Mouse (Mus musculus) c-Kit-negative CD71-positive TER-119-positive erythroid progenitor cells, embryonic 14.5 days (primary cell): ENCODE results near the gene Nob1.

ENCODE experiments used
- DNase-seq: peaks from one replicate; pipeline ENCODE4 v3.0.0-alpha.2; 2013; ENCODE audit warnings: low read depth, low spot score

The Nob1 gene

DNA sequence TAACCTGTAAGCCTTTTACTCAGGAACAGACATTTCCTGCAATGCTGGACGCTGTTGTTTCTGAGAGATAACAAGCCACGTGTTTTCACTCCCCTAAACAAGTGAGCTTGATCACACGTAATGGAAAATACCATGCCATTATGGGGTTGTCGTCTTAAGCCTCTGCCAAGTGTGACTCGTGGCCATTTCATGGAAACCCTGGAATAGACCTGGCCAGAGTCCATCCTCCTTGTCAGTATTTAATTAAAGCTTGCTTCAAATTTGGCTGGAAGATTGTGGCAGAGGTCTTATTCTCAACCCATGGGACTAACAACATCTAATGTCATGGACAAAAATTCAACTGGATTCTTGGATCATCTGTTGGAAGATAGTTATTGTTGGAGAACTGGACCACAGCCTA, 38.7 kb downstream of the Nob1 start:
- no peak for DNase-seq

DNA sequence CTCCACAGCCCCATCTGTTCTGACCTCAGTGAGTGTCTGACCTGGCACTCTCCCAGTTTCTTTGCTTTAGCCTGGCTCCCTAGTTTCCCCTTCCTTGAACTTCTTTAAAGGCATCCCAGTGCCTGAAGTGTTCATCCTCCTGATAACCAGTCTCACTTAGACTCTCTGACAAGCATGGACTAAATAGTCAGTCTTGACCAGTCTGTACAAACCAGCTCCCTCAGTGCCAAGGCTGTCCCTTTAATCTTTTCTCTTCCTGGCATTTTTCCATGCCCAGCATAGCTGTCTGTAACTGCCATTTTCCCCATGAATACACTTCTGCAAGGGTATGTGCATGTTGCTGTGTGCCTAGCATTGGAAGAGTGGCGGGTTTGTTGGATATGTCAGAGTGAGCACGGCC, 39.8 kb downstream of the Nob1 start:
- DNase-seq = no peak

DNA sequence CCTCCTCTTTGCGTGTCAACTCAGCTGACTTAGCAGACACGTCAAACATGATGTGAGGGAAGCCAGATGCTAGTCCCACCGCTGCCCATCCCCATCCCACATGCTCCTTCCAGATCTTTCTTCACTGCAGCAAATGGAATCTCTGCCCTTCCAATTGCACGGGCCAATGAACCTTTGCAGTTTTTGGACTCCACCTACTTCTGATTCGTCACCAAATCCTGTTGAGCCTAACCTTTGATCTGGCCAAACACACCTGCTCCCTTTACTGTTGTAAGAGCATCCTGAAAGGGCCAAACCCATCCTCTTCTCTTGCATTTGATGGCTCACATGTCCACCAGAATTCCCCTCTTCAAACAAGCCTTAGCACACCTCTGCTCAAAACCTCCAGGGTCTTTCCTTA, 40.2 kb downstream of the Nob1 start:
- DNase-seq = no peak

DNA sequence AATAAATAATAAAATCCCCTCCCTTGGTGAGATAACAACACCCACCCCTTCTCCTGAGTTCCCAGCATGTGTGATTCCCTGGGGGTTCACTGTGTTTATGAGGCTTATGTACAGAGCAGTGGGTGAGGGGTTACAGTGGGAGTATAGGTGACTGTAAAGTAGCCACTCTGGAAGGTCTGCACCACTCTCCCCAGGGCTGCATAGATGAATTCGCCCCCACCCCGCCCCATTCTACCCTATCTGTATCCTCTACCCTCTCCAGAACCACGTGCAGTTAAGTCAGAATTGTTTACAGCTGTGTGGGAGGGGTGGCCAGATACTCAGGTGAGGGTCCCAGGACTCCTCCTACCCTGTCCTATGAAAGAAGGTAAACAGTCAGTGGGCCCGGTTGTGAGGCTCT, 42.0 kb downstream of the Nob1 start:
- DNase-seq = no peak

DNA sequence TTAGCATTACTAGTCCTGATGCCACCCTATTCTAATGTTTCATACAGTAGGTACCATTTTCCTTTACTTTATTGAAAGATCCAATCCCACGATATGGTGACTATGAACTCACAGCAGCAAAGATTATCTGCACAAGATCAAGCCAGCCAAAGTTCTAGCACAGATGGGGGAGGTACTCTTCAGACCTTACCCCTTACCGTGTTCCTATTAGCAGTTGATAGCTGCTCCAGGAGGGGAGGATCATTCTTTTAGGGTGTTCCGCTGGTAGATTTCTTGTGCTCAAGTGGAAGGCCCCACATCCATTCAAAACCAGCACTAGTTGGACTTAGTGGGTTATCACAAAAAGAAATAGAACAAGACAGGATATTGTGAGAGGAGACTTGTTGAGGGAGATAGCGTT, 43.2 kb downstream of the Nob1 start:
- DNase-seq = no peak

DNA sequence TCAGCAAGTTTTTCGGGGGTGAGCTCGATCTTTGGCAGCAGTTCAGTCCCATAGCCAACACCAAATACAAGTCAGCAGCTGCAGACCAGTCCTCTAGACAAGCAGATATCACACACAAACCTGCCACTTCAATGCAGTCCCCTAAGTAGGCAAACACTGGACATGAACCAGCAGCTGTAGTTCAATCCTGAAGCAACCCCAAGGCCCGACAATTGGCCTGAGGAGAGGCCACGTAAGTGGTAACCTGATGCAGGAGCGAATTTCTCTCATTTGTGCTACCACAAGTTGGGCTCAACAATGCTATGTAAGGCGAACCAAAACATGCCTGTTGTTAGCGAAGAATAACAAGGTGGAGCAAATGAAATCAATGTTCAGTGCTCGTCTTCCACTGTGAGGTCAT, 44.1 kb downstream of the Nob1 start:
- DNase-seq = no peak

DNA sequence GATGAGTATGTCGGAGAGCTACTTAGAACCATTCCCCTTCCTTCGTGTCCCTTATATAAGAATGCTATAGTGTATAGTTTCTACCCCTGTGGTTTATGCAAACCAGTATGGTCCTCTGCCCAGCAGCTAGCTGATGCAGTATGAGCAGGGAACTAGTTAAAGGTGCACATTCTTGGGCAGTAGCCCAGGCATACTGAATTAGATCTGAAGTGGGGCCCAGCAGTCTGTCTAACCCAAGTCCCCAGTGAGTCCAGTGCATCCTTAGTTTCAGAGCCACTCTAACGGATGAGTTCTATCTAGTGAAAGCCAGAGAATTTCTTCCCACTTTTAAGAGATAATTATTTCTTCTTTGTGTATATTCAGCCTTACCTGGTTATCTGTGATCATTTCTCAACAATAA, 47.5 kb downstream of the Nob1 start:
- DNase-seq = no peak

DNA sequence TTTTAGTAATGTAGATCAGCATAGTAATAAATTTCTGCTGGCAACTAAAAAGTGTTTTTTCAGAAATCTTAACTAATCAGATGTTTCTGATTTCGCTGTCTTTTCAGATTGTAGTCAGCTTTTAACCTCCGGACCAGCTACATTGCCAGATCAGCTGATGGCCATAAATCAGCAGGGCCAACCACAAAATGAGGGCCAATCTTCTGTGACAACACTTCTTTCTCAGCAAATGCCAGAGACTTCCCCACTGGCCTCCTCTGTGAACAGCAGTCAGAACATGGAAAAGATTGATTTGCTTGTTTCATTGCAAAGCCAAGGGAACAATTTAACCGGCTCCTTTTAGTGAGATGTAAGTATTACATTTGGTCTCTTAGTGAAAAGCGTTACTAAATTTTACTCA, 54.5 kb downstream of the Nob1 start:
- DNase-seq = no peak
